Mouse (Mus musculus) forelimb bud, embryonic 11.5 days (tissue): ENCODE data around the gene Tsga10.
"Not testable (repeated sequence)": the region's sequence is repeated elsewhere in the genome, so short reads cannot be mapped to it uniquely, and the experiment has no call there.

ENCODE experiments used
- DNase-seq: peaks from one replicate; pipeline ENCODE4 v3.0.0-alpha.2; 2012; ENCODE audit warnings: low read depth, low spot score

Gene Tsga10

GRCm38 (mm10) chr1:37864511-37865400, 1.5 kb downstream of the Tsga10 start:
- peak; percentile 97 for DNase-seq

GRCm38 (mm10) chr1:37850696-37851095, 15.5 kb downstream of the Tsga10 start:
- DNase-seq = no peak

- no peak for DNase-seq
These were observed 19.4 kb downstream of the Tsga10 start for GRCm38 (mm10) chr1:37846878-37847277.

GRCm38 (mm10) chr1:37831681-37832080, 34.5 kb downstream of the Tsga10 start:
- DNase-seq = no peak

- not testable (repeated sequence) for DNase-seq
These were observed 63.9 kb downstream of the Tsga10 start for GRCm38 (mm10) chr1:37802291-37802690.

GRCm38 (mm10) chr1:37800298-37800697, 65.9 kb downstream of the Tsga10 start:
- DNase-seq = no peak

- no peak for DNase-seq
These were observed 66.7 kb downstream of the Tsga10 start for GRCm38 (mm10) chr1:37799505-37799904.

- DNase-seq = no peak
These were observed 106.8 kb downstream of the Tsga10 start for GRCm38 (mm10) chr1:37759407-37759806.

- DNase-seq = no peak
These were observed 121.5 kb downstream of the Tsga10 start for GRCm38 (mm10) chr1:37744650-37745259.

GRCm38 (mm10) chr1:37742602-37743270, 123.5 kb downstream of the Tsga10 start:
- DNase-seq = no peak

GRCm38 (mm10) chr1:37742126-37742525, 124.1 kb downstream of the Tsga10 start:
- no peak for DNase-seq

GRCm38 (mm10) chr1:37740161-37740802, 125.9 kb downstream of the Tsga10 start:
- DNase-seq = no peak

- no peak for DNase-seq
These were observed 127.3 kb downstream of the Tsga10 start for GRCm38 (mm10) chr1:37738895-37739294.

GRCm38 (mm10) chr1:37737045-37737444, 129.2 kb downstream of the Tsga10 start:
- no peak for DNase-seq

GRCm38 (mm10) chr1:37735932-37736331, 130.3 kb downstream of the Tsga10 start:
- no peak for DNase-seq

- no peak for DNase-seq
These were observed 131.4 kb downstream of the Tsga10 start for GRCm38 (mm10) chr1:37734841-37735240.

GRCm38 (mm10) chr1:37729353-37729752, 136.9 kb downstream of the Tsga10 start:
- no peak for DNase-seq

GRCm38 (mm10) chr1:37728053-37728452, 138.2 kb downstream of the Tsga10 start:
- DNase-seq = no peak

GRCm38 (mm10) chr1:37727186-37727585, 139.0 kb downstream of the Tsga10 start:
- DNase-seq = no peak

GRCm38 (mm10) chr1:37726426-37726825, 139.8 kb downstream of the Tsga10 start:
- DNase-seq = no peak

GRCm38 (mm10) chr1:37725880-37726279, 140.3 kb downstream of the Tsga10 start:
- DNase-seq = no peak

- no peak for DNase-seq
These were observed 145.1 kb downstream of the Tsga10 start for GRCm38 (mm10) chr1:37721092-37721491.
